Mouse (Mus musculus): ENCODE data around the gene Tor2a. TPM values are rescaled to one million over a fixed set of nuclear protein-coding genes. Genes with fewer than 3 reads are reported as not detected.
A peak's percentile ranks its signal among the peaks of the same experiment; 100 is the strongest.

Gene Tor2a
- total RNA-seq (2021), result 1 to 10 TPM; 4.9 to 5.7 TPM
- long read RNA-seq, experiment 1, transcript Tor2a-201 (5 exons, 1,536 nt), result major isoform, 6 of 12 reads
- long read RNA-seq, experiment 1, partial matches to known transcripts, result 0 of 12 reads
- long read RNA-seq, experiment 1, other reads (novel, unspliced or antisense), result 1 of 12 reads
- long read RNA-seq, experiment 2, transcript Tor2a-201 (5 exons, 1,536 nt), result major isoform, 14 of 16 reads
- long read RNA-seq, experiment 2, partial matches to known transcripts, result 0 of 16 reads
- long read RNA-seq, experiment 2, other reads (novel, unspliced or antisense), result 1 of 16 reads

GRCm38 (mm10) chr2:32757056-32757845 is at the start of gene Tor2a:
Gene Tor2a, plus strand, starts transcription at chr2:32757234.
- DNase-seq, result peak; percentile 97

DNA sequence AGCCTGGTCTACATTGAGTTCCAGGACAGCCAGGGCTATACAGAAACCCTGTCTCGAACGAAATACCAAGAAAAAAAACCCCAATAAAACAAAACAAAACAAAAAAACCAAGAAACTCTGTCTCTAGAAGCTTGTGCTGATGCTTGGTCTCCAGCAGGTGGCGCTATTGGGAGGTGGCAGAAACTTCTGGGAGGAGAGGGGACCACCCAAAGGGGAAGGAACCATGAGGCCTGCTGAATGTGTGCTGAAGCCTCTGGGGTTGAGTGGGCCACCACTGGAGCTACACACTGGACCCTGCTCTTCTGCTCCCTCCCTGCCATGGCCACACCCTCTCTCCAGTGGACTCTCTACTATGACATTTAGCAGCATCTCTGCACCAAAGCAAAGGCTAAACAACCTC is 48.4 kb upstream of the Tor2a start:
- DNase-seq, result no peak

- DNase-seq, result no peak
Observed at GRCm38 (mm10) chr2:32709521-32710137, 47.4 kb upstream of the Tor2a start.

DNA sequence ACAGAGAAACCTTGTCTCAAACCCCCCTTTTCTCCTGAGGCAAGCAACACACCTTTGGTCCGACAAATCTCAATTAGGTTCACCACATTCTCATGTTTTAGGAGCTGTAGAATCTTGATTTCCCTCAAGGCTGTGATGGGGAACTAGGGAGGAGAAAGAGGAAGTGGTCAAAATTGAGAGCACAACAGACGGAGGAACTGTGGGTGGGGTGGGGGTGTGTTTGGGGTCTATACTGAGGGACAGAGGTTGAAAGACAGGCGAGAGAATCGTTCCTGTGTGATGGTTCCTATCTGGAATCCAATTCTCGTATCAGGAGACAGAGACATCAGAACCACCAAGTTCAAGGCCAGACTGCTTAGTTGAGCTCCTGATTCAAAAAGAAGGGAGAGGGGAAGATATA is 46.6 kb upstream of the Tor2a start:
- no peak for DNase-seq

DNA sequence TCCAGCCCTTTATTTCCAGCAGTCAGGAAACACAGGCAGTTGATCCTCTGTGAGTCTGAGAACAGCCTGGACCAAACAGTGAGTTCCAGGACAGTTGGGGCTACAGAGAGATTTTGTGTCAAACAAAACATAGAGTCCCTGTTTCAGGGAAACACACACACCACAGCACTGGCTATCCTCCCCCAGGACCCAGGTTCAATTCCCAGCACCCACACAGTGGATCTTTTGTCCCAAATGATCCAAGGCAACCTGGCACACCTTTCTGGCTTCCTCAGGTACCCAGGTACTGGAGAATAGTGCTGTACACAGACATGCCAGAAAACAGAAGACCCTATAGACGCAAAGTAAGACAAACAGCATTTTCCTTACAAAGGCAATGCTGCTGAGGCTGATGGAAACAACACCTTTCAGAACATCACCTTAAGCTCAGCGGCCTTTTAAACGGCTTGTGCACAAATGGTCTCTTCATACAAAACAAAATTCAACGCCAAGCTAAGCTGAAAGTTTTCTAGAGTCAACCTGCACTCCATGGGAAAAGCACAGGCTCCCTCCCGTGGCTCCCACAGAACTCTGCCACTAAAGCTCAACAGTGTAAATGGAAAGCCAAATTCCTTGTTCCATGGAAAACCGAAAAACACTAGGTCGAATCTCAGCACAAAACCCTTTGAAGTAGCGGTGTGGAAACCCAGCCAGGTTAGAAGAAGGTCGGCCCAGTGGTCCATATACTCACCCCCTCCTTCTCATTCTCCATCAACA is 45.6 kb upstream of the Tor2a start:
- no peak for DNase-seq

DNA sequence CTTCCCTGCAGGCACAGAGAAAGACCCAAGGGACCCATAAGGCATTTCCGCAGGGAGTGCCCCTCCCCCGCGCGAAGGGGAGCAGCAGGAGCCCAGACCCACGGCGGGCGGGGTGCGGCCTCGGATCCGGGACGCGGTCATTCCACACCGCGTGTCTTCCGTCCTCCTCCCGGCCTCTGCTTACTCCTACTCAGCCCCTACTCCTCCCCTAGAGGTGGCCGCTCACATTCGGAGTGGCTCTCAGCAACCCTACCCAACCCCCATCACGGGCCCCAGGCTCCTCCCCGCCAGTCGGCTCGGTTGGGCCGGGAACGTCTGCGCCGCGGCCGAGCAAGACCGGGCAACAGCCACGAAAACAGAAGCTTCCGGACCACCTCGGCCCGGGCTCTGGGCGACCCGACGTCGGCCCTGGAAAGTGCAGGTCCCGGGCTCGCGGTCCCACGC is 44.9 kb upstream of the Tor2a start:
- peak; percentile 76 for DNase-seq

DNA sequence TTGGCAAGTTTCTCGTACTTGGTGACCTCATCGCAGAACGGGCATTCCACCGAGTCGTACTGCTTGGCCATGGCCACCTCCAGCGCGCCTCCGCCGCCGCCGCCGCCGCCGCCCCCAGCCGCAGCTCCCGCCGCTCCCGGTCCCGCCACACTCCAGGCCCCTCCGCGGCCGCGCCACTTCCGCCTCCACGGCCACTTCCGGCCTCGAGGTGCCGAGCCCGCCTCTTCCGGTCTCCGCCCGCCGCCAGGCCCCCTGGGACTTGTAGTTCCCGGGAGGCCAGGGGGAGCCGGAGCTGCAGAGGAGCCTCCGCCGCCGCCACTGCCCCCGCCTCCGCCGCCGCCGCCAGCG is 44.5 kb upstream of the Tor2a start:
- peak; percentile 94 for DNase-seq

DNA sequence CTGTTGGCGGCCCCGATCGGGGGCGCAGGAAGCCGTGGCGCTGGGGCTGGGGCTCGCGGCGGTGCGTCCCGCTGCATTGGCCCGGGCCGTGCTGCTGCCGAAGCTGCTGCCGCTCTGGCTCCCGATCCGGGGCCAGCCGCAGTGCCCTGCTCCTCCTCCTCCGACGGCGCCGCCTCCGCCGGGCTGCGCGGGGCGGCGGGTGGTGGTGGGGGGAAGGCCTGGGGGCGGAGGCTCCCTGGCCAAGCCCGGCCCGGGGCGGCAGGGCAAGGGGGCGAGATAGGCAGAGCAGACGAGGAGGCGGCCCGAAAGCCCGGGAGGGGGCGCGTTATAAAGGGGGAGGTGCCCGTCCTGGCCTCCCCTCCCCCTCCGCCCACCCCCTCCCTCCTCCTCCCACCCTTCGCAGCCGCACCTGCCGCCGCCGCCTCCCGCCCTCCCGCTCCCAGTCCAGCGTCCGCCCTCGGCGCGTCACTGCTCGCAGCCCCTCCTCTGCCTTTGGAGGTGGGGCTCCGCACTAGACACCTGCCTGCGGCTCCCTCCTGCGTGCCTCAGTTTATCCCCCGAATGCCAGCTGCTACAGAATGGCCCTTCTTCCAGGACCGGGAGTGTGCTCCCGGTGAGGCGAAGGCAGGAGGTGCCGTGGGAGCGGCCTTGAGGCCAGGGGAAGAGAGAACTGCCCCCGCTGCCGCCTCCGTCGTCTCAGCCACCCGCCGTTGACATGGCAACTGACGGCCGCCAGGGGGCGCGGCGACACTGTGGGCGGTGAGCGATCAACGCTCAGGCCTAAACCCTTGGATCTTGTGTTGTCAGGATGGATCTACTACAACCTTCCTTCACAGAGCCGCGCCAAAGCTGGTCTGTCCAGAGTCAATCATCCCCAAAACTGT is 43.9 kb upstream of the Tor2a start, which contains the start of gene Cdk9:
Gene Cdk9 (minus strand): TSS at position 143 of the 884 bp plus-strand sequence.
- DNase-seq, result peak; percentile 93

DNA sequence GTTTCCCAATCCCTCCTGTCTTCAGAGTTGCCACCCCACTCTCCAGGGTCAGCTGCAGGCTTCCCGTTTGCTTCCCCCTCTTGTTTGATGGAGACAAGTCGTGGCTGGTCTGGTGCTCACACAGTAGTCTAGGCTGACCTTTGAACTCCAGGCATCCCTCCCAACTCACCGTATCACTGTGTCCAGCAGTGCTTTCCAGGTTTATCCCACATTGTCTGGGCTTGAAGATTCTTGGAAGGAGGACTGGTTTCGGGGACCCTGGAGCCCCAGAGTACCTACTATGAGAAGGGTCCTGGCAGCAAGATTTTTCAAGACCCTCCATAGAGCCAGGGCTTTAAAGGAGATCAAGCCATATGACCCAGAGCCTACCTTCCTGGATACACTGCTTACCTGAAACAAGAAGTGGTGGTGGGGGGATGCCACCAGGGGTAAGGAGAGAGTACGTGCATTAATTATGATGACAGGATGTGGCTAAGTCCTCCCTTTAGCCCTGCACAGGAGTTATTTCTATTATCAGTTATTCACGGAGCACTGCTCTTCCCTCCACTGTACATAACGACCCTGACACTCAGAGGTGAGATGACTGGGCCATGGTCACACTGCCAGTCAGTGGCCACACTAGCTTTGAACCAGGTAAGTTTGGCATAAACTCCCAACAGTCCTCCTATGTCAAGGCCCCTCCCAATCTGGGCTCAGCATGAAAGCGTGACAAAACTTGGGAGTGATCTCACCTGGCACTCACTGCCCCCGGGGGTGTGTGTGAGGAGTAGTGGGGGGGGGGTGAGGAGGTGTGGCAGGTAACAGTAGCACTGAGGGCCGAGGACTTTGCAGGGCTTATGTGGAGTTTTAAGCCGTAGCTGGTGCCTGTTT is 42.7 kb upstream of the Tor2a start:
- no peak for DNase-seq

GRCm38 (mm10) chr2:32714987-32715425 is 42.0 kb upstream of the Tor2a start:
- DNase-seq, result no peak

GRCm38 (mm10) chr2:32718761-32719160 is 38.3 kb upstream of the Tor2a start:
- DNase-seq, result no peak

DNA sequence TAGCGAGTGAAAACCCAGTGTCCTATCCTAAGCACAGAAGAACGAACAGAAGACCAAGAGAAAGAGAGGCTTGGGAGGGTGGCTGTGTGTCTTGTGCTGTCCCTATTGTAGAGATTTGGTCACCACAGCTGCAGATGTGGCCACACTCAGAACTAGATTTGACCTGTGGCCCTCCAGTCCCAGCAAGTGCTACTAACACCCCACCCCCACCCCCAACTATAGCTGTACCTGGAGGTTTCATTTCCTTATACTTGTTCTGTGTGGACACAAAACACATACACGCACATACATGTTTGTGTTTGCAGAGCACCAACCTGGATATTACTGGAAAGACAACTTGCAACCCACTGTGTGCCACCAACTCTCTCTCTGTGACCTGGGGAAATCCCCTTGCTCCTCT is 37.0 kb upstream of the Tor2a start:
- DNase-seq, result no peak

- no peak for DNase-seq
Observed at GRCm38 (mm10) chr2:32720681-32721229, 36.3 kb upstream of the Tor2a start, which contains the start of gene Sh2d3c. Gene Sh2d3c, plus strand, starts transcription at chr2:32721055.

DNA sequence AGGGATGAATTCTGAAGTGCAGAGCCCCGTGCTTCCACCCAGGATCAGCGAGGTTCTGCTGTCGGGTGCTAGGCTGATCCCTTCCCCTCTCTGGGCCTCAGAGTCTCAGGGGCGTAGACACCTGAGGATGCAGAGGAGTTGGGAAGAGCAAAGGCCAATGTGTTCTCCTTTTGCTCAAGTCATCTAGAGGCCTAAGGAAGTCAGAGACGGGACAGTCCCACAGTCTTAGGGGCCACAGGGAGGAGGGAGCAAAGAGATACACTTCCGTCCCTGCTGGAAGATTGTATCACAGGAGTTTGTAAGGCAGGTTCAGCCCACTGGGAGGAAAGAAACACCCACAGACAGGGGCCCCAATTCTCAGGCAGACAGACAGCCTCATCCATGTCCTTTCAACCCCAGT is 35.0 kb upstream of the Tor2a start:
- no peak for DNase-seq

DNA sequence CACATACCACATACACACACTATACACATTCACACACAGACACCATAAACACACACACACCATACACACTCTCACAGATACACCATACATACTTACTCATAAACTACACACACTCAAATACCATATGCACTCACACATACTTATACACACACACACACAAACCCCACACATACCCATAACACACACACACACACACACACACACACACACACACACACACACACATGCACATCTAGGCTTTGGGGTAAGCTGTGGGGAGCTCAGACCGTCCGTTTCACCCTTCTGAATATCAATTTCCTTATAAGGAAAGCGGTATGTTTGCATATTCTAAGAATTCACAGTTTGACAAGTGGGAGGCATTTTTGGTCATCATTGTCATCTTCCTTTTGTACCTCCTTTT is 34.5 kb upstream of the Tor2a start:
- no peak for DNase-seq

DNA sequence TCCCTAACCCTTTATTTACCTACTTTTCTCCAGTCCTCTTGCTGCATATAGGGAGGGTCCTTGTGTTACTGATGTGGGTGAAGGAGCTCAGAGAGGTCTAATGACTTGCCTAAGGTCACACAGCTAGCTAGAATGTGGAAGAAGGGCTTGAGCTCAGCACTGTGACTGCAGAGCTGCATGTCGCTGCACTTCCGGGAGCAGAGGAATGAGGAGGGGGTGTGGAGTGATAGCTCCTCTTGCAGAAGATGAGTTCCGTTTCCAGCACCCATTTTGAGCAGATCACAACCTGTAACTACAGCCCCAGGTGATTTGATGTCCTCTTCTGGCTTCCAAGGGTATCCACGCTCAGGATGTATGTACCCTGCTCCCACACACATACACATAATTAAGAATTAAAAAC is 32.9 kb upstream of the Tor2a start:
- DNase-seq, result no peak

DNA sequence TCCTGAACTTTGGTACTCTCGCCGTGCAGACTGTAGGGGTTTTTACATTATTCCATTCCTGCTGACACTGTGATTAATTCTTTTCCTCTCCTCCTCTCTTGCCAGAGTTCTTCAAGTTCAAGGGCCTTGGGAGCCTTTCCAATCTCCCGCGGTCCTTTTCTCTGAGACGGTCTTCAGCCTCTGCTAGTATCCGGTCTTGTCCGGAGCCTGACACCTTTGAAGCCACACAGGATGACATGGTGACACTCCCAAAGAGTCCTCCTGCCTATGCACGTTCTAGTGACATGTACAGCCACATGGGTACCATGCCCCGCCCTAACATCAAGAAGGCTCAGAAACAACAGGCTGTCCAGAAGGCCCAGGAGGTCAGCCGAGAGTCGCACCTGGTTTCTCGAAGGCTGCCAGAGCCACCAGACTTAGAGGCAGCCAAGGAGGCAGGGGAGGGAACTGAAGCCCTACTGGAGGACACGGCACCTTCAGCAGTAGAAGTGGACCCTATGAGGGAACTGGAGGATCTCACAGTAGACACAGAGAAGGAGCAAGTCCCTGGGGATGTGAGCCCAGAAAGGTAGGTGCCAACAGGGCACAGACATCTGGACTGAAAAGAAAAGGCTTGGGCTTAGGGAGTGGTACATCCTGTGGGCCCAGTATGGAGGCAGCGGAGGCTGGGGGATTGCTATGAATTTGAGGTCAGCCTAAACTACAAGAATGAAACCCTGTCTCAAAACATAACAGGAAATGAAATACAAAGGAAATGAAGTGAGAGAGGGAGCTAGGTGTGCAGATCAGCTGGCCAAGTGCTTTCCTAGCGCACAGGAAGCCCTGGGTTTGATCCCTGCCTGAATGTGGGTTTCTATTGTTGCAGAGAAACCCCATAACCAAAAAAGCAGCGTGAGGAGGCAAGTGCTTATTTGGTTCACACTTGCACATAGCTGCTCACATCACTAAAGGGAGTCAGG is 31.9 kb upstream of the Tor2a start:
- no peak for DNase-seq

- peak; percentile 96 for DNase-seq
Observed at GRCm38 (mm10) chr2:32727435-32727834, 29.6 kb upstream of the Tor2a start.

DNA sequence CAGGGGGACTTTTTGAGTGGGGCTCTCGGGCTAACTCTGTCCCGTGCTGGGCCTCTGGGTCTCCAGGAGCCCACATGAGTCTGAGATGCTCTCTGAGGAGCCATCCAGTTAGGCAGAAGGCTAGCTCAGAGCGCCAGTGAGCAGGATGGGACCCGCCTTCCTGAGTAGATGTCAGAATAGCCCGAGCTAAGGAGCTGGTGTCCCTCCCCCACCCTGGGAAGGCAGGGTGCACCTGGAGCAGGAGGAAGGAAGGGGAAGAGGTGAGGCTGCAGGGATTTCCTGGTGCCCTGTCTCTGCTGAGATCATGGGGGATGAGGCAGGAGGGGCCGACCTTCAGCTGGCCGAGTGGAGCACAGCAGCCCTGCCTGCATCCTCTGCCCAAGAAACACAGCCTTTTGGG is 28.6 kb upstream of the Tor2a start:
- peak; percentile 65 for DNase-seq
